Mouse (Mus musculus): ENCODE results near the gene Nhlrc1. TPM values are rescaled to one million over a fixed set of nuclear protein-coding genes. Genes with fewer than 3 reads are reported as not detected.

Gene Nhlrc1
- 2.9 and 3.1 TPM in 2 replicates for polyA plus RNA-seq (2015; fragmentation: Nextera tagmentation; extraction: Ambion mirVana)

DNA sequence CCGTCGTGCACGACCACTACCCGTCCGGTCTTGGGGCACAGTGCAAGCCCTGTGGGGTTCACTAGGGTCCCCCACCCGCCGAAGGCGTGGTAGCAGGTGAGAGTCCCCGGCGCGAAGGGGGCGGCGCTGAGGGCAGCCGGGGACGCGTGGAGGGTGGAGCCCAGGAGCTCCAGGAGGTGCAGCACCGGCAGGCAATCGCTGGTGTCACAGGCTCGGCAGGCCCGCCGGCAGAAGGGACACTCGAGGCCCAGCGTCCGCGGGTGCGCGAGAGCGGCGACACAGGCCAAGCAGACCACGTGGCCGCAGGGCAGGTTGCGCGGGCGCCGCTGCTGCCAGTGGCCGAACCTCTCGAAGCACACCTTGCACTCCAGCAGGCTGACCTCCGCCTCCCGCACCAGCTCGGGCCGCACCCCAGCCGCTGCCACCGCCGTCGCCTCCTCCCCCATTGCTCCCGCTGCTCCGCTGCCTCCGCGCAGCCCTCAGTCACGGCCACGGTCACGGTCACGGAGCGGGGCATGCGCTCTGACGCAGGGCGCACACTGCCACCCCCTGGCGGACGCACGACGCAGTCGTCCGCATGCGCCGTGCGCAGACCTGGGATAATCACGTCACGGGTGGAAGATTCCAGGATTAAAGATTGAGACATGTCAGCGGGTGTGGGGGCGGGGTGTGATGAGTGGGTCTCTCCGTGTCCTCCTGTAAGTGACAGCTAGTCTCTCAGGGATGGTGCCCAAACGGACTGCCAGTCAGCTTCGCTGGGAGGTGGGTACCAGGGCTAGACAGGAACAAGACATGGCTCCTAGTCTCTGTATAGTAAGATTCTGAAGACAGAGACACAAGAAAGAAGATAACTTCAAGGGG, at the start of gene Nhlrc1:
Nhlrc1 (minus strand) TSS at position 517 of the 861 bp plus-strand sequence.
- 4% methylated on average over 73 of the region's 73 CpGs for WGBS
- ATAC-seq = peak; percentile 86
- Histone ChIP-seq H3K4me1 (ENCODE audit: control insufficient read depth, insufficient read depth, low read length) (peaks cover 5% of the 10 kb centered on the region; the same call in 1 of the 2 replicates), H3K27me3 (replicated peaks; ENCODE audit: control insufficient read depth, insufficient read depth, low read length) (no peaks in the 10 kb centered on the region), H3K27ac (ENCODE audit: low read length) (no peak within 1 kb of the TSS), H3K9me3 (ENCODE audit: control insufficient read depth, low read length) (peaks cover 13% of the 10 kb centered on the region; the same call in 1 of the 2 replicates), H3K36me3 (ENCODE audit: control insufficient read depth, insufficient read depth, low read length) (no peaks in the 10 kb centered on the region), H3K4me2 (ENCODE audit: low read depth, low read length) (peak within 1 kb of the TSS; percentile 99), H3K9ac (ENCODE audit: low read depth, low read length) (peak within 1 kb of the TSS; percentile 78), H3K4me3 (ENCODE audit: low read length) (peak within 1 kb of the TSS; percentile 61)

DNA sequence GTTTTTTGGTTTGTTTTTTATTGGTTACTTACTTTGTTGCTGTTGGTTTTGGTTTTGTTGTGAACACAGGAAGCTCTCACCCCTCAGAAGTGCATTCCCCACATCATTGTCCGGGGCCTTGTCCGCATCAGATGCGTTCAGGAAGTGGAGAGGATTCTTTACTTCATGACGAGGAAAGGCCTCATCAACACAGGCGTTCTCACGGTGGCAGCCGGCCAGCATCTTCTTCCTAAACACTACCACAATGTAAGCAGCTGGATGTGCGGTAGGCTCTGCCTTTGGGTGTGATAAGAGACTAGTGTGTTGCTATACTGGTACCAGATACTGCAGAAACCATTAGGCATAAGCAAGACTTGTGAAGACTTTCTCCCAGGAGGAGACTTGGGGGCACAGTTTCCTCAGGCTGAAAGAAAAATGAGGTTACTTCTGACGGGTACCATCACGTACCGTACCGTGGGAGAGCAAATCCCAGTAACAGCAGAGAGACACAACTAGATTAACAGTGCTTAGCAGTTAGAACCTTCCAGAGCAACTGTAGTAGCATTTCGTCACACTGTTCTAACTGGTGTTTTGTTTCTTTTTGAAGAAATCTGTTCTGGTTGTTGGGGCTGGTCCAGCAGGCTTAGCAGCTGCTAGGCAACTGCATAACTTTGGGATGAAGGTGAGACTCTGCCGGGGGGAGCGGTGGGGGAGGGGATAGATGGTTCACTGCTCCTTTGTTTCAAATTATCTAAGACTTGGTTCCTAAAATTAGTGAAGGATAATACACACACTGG, 49.5 kb upstream of the Nhlrc1 start:
- Histone ChIP-seq H3K27me3 (replicated peaks; ENCODE audit: control insufficient read depth, insufficient read depth, low read length) (no peaks in the 10 kb centered on the region), H3K9me3 (ENCODE audit: control insufficient read depth, low read length) (no peaks in the 10 kb centered on the region), H3K4me1 (ENCODE audit: control insufficient read depth, insufficient read depth, low read length) (no peaks in the 10 kb centered on the region), H3K4me2 (ENCODE audit: low read depth, low read length) (no peak overlapping the region), H3K27ac (ENCODE audit: low read length) (no peak overlapping the region), H3K4me3 (ENCODE audit: low read length) (no peak overlapping the region), H3K9ac (ENCODE audit: low read depth, low read length) (no peak overlapping the region), H3K36me3 (ENCODE audit: control insufficient read depth, insufficient read depth, low read length) (0 out of 2 replicates have a peak, but pooled peaks cover 9% of the 10 kb centered on the region)
- WGBS = 65% methylated on average over 15 of the region's 15 CpGs
- ATAC-seq = peak; percentile 44; the same call in 1 of the 2 replicates

DNA sequence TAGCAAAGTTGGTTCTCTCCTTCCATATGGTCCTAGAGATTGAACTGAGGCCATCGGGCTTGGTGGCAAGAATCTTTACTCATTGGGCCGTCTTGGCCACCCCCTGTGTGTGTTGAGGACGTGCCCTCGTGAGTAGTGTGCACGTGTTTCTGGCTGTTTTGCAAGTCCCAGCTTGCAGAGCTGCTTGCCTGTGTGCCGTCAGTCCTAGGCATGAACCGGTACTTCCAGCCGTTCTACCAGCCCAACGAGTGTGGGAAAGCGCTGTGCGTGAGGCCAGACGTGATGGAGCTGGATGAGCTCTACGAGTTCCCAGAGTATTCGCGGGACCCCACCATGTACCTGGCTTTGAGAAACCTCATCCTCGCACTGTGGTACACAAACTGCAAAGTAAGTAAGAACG, 48.1 kb upstream of the Nhlrc1 start:
- Histone ChIP-seq H3K4me1 (ENCODE audit: control insufficient read depth, insufficient read depth, low read length) (no peaks in the 10 kb centered on the region), H3K27ac (ENCODE audit: low read length) (no peak overlapping the region), H3K4me3 (ENCODE audit: low read length) (no peak overlapping the region), H3K27me3 (replicated peaks; ENCODE audit: control insufficient read depth, insufficient read depth, low read length) (no peaks in the 10 kb centered on the region), H3K4me2 (ENCODE audit: low read depth, low read length) (no peak overlapping the region), H3K9ac (ENCODE audit: low read depth, low read length) (no peak overlapping the region), H3K36me3 (ENCODE audit: control insufficient read depth, insufficient read depth, low read length) (0 out of 2 replicates have a peak, but pooled peaks cover 9% of the 10 kb centered on the region), H3K9me3 (ENCODE audit: control insufficient read depth, low read length) (no peaks in the 10 kb centered on the region)
- no peak for ATAC-seq
- 93% methylated on average over 17 of the region's 17 CpGs for WGBS

DNA sequence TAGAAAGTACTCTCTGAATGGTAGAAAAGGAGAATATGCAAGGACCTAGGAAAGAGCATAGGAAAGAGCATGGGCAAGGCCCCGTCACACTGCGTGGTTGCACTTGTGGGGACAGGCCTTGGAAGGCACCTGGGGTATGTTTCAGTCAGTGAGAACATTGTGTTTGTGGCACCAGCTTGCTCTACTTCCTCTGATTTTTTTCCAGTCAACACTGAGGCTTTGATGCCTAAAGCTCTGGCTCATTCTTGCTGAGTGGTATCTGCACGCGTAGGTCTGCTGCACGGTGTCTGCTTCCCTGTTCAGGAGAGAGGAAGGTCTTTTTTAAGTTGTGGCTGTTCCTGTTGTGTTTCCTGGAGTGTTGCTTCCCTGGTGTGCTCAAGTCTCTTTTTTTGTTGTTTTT, 42.1 kb upstream of the Nhlrc1 start:
- Histone ChIP-seq H3K9ac (ENCODE audit: low read depth, low read length) (no peak overlapping the region), H3K4me3 (ENCODE audit: low read length) (no peak overlapping the region), H3K9me3 (ENCODE audit: control insufficient read depth, low read length) (no peaks in the 10 kb centered on the region), H3K27me3 (replicated peaks; ENCODE audit: control insufficient read depth, insufficient read depth, low read length) (no peaks in the 10 kb centered on the region), H3K27ac (ENCODE audit: low read length) (no peak overlapping the region), H3K4me2 (ENCODE audit: low read depth, low read length) (no peak overlapping the region), H3K4me1 (ENCODE audit: control insufficient read depth, insufficient read depth, low read length) (no peaks in the 10 kb centered on the region), H3K36me3 (ENCODE audit: control insufficient read depth, insufficient read depth, low read length) (0 out of 2 replicates have a peak, but pooled peaks cover 3% of the 10 kb centered on the region)
- no peak for ATAC-seq
- WGBS = 88% methylated on average over 5 of the region's 5 CpGs

DNA sequence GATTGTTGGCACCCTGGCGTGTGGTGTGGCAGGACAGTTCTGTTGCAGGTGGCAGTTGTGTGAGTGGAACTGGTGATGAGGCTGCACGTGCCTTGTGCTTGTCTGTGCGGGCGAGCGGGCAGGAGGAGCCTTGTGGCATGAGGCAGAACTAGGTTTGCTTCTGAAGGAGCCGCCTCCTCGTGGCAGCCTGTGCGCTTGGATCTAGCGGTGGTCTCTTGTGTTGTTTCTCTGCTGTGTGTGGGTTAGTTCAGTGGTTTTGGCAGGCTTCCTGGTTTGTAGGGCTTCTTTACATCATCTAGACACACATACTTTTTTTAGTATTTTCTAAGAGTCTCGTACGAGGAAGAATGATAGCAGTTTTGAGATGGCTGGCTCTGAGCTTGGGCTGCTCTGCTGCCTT, 41.5 kb upstream of the Nhlrc1 start:
- Histone ChIP-seq H3K9ac (ENCODE audit: low read depth, low read length) (no peak overlapping the region), H3K36me3 (ENCODE audit: control insufficient read depth, insufficient read depth, low read length) (0 out of 2 replicates have a peak, but pooled peaks cover 3% of the 10 kb centered on the region), H3K4me3 (ENCODE audit: low read length) (no peak overlapping the region), H3K9me3 (ENCODE audit: control insufficient read depth, low read length) (no peaks in the 10 kb centered on the region), H3K4me1 (ENCODE audit: control insufficient read depth, insufficient read depth, low read length) (no peaks in the 10 kb centered on the region), H3K27ac (ENCODE audit: low read length) (no peak overlapping the region), H3K27me3 (replicated peaks; ENCODE audit: control insufficient read depth, insufficient read depth, low read length) (no peaks in the 10 kb centered on the region), H3K4me2 (ENCODE audit: low read depth, low read length) (no peak overlapping the region)
- ATAC-seq = no peak
- 86% methylated on average over 11 of the region's 11 CpGs for WGBS

DNA sequence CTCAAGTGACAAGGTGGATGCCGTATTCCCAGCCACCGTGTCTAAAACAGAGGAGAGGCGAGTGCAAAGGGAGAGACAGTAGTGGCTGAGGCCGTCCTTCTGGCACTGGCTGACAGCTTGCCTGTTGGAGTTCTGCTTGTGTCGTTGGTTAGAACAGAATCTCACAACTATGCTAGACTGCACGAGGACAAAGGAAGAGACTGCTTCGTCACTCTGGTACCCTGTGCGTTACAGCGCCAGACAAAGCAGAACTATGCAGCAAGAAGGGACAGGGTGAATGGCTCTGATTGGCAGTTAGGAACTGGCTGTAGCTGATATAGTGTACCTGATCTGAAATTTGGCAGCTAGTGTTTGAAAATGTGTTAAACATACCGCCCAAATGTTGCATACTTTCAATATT, 39.3 kb upstream of the Nhlrc1 start:
- H3K27me3 ChIP-seq (replicated peaks; ENCODE audit: control insufficient read depth, insufficient read depth, low read length) = no peaks in the 10 kb centered on the region
- no peak overlapping the region for H3K4me2 ChIP-seq (ENCODE audit: low read depth, low read length)
- no peak overlapping the region for H3K4me3 ChIP-seq (ENCODE audit: low read length)
- WGBS = 89% methylated on average over 10 of the region's 10 CpGs
- H3K9ac ChIP-seq (ENCODE audit: low read depth, low read length) = no peak overlapping the region
- no peak for ATAC-seq
- no peaks in the 10 kb centered on the region for H3K4me1 ChIP-seq (ENCODE audit: control insufficient read depth, insufficient read depth, low read length)
- no peaks in the 10 kb centered on the region for H3K9me3 ChIP-seq (ENCODE audit: control insufficient read depth, low read length)
- no peak overlapping the region for H3K27ac ChIP-seq (ENCODE audit: low read length)
- 0 out of 2 replicates have a peak, but pooled peaks cover 5% of the 10 kb centered on the region for H3K36me3 ChIP-seq (ENCODE audit: control insufficient read depth, insufficient read depth, low read length)

DNA sequence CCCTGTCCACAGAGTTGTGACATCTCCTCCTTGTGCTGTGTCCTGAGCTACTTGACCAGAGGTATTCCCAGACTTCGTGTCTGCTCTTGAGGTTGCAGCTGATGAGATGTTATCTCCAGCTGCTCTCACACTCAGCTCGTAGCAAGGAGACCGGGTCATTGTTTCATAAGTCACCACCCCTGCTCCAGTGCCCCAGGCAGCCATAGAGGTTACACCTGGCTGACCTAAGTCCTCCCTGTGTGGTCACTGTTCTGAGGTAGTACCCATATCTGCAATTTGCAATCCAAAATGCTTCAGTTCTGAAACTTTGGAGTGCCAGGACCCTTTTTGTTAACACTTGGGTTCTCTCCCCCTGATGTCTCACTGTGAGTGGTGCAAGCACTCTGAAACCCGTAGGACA, 35.4 kb upstream of the Nhlrc1 start:
- Histone ChIP-seq H3K36me3 (ENCODE audit: control insufficient read depth, insufficient read depth, low read length) (0 out of 2 replicates have a peak, but pooled peaks cover 5% of the 10 kb centered on the region), H3K4me1 (ENCODE audit: control insufficient read depth, insufficient read depth, low read length) (no peaks in the 10 kb centered on the region), H3K9me3 (ENCODE audit: control insufficient read depth, low read length) (no peaks in the 10 kb centered on the region), H3K4me2 (ENCODE audit: low read depth, low read length) (no peak overlapping the region), H3K4me3 (ENCODE audit: low read length) (no peak overlapping the region), H3K27me3 (replicated peaks; ENCODE audit: control insufficient read depth, insufficient read depth, low read length) (no peaks in the 10 kb centered on the region), H3K9ac (ENCODE audit: low read depth, low read length) (no peak overlapping the region), H3K27ac (ENCODE audit: low read length) (no peak overlapping the region)
- ATAC-seq = no peak
- 71% methylated on average over 4 of the region's 4 CpGs for WGBS

DNA sequence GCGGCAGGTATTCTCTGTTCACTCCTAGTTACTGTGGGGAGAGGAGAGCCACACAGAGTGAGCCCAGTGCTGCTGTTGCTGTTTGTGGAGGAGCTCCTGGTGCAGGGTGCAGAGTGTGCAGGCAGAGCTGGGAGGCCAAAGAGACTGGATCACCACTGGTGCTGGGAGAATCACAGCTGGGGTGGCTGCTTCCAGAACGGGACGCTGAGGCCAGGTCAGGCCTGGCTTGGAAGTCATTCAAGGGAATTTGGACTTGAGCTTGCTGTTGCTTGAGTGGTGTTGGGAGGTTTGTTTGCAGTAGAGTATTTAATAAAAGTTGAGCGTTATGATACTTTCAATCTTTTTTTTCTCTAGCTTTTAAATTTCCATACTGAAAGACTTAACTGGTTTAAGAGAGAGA, 33.3 kb upstream of the Nhlrc1 start:
- H3K4me3 ChIP-seq (ENCODE audit: low read length) = no peak overlapping the region
- no peak overlapping the region for H3K4me2 ChIP-seq (ENCODE audit: low read depth, low read length)
- no peak overlapping the region for H3K9ac ChIP-seq (ENCODE audit: low read depth, low read length)
- ATAC-seq = no peak
- no peaks in the 10 kb centered on the region for H3K27me3 ChIP-seq (replicated peaks; ENCODE audit: control insufficient read depth, insufficient read depth, low read length)
- H3K9me3 ChIP-seq (ENCODE audit: control insufficient read depth, low read length) = no peaks in the 10 kb centered on the region
- H3K27ac ChIP-seq (ENCODE audit: low read length) = no peak overlapping the region
- 0 out of 2 replicates have a peak, but pooled peaks cover 5% of the 10 kb centered on the region for H3K36me3 ChIP-seq (ENCODE audit: control insufficient read depth, insufficient read depth, low read length)
- WGBS = 88% methylated on average over 4 of the region's 4 CpGs
- H3K4me1 ChIP-seq (ENCODE audit: control insufficient read depth, insufficient read depth, low read length) = 0 out of 2 replicates have a peak, but pooled peaks cover 4% of the 10 kb centered on the region

DNA sequence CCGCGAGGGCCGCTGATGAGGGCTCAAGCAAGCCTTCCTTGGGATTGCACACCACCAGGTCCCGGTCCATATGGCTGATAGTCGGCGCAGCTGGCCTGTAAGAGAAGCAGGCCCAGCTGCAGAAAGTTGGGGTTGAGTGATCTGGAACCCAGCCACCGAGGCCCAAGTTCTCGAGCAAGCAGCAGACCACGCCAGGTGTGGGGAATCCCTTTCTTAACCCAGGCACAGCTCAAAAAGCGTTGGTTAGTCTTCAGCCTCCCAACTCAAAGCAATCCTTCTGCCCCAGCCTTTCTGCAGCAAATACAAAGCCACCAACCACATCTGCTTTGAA, 29.9 kb upstream of the Nhlrc1 start, which contains the start of gene Tpmt:
Tpmt (minus strand) TSS at position 121 of the 331 bp plus-strand sequence.
- Histone ChIP-seq H3K27ac (ENCODE audit: low read length) (no peak within 1 kb of the TSS), H3K9me3 (ENCODE audit: control insufficient read depth, low read length) (no peaks in the 10 kb centered on the region), H3K9ac (ENCODE audit: low read depth, low read length) (peak within 1 kb of the TSS; percentile 90), H3K4me2 (ENCODE audit: low read depth, low read length) (peak within 1 kb of the TSS; percentile 99), H3K4me1 (ENCODE audit: control insufficient read depth, insufficient read depth, low read length) (peaks cover 9% of the 10 kb centered on the region; the same call in 1 of the 2 replicates), H3K36me3 (ENCODE audit: control insufficient read depth, insufficient read depth, low read length) (0 out of 2 replicates have a peak, but pooled peaks cover 2% of the 10 kb centered on the region), H3K4me3 (ENCODE audit: low read length) (peak within 1 kb of the TSS; percentile 92), H3K27me3 (replicated peaks; ENCODE audit: control insufficient read depth, insufficient read depth, low read length) (no peaks in the 10 kb centered on the region)
- WGBS = 17% methylated on average over 10 of the region's 10 CpGs
- ATAC-seq = no peak
